Mouse (Mus musculus) adrenal gland, postnatal 25 days (tissue): ENCODE data around the gene Supt4a. TPM values are rescaled to one million over a fixed set of nuclear protein-coding genes. Genes with fewer than 3 reads are reported as not detected.

Experiments used
- DNase-seq: peaks from one replicate; pipeline ENCODE4 v3.0.0; 2021; ENCODE audit warnings: mixed read lengths
- long read RNA-seq: library from polyadenylated mRNA; stranded (forward); transcript quantifications from one replicate; pipeline ENCODE4 v2.0.0, GENCODE M21; 2021
- total RNA-seq: library from RNA; stranded (reverse); gene quantifications from 2 replicates; pipeline ENCODE4 v1.2.3, GENCODE M21; 2021

Gene Supt4a
- 59.0 and 84.6 TPM in 2 replicates for total RNA-seq
- long read RNA-seq, transcript Supt4a-201 (5 exons, 706 nt) = major isoform, 34 of 37 reads
- long read RNA-seq, partial matches to known transcripts = 1 of 37 reads
- long read RNA-seq, other reads (novel, unspliced or antisense) = 1 of 37 reads

GRCm38 (mm10) chr11:87737175-87737740 is at the start of gene Supt4a:
TSS of gene Supt4a (plus strand) at chr11:87737552.
- DNase-seq = peak; percentile 98

DNA sequence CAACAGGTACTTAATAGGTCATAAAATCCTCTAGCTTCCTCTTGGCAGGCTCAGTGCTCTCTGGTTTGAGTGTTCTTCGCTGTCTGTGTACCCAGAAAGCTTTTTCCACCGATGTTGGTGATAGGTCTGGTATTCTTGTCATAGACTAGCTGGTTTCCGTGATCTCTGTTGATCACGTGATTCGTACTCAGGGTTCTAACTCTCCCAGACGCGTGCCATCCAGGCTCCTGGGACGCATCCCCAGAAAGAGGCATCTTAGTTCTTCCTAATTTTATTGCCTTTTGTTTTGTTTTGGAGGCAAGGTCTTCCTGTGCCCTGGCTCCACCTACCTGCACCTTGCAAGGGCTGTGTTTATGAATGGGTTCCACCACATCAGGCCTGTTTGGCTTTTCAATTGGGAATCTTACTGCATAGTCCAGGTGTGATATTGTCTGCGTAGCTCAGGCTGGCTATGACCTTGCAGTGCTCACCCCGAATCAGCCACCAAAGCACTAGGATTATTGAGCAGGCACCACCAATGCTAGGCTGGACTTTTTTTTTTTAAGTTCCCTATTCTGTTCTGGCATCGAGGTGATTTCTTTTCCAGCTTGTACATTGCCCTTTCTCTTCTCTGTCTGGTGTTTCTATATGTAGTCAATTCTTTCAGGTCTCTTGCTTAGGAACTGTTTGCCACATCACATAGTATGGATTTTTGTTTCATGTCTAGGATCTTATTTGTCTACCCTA is 48.7 kb upstream of the Supt4a start:
- DNase-seq = no peak

- peak; percentile 13 for DNase-seq
Observed at GRCm38 (mm10) chr11:87689402-87689808, 47.9 kb upstream of the Supt4a start.

DNA sequence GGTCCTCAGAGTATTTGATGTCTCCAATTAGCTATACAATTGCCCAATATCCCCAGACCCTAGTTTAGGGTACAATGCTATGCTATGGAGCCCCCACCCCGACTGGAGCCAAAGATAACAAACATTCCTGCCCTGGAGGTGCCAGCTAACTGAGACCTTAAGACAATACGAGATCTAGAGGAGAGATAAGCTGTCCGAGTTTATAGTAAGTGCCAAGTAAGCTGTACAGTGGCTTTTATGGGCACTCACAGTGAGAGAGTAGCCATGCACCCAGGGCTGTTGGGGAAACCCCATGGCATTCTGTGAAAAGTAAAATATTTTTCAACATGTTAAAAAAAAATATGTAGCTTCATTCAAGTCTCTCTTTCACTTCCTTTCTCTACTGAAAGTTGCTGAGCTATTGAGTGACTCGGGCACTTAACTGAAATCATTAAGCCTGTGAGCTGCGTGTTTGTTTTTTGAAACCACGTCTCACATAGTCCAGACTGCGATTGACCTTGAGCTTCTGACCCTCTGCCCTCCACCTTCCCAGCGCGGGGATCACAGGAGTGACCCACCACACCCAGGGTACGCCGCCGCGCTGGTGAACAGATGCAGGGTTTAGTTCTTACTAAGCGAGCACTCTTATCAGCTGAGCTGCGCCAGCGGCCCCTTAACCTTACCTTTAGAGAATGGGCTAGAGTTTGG is 47.2 kb upstream of the Supt4a start:
- DNase-seq = no peak

DNA sequence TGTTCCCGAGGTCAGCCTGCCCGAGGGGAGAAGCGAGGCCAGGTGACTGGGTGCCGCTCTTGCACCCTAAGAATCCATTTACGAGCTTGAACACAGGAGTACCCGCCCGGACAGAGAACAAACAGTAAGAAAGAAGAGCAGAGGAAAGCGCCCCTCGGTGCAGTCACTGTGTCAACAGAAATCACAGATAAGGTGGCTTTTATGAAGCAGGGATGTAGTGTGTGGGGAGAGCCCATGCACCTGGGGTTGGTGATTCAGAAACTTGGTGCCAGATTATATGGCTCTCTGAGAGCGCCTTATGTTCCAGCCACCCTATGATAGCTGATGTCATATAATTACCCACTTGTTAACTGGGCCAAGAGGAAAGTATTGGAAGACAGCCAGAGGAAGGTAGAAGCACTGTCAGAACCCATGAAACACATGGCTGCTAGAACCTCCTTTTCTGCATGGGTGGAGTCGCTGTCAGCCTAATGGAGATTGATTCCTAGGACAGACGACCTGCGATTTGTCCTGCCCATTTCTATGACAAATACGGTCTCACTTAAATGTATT is 40.1 kb upstream of the Supt4a start:
- DNase-seq = no peak

DNA sequence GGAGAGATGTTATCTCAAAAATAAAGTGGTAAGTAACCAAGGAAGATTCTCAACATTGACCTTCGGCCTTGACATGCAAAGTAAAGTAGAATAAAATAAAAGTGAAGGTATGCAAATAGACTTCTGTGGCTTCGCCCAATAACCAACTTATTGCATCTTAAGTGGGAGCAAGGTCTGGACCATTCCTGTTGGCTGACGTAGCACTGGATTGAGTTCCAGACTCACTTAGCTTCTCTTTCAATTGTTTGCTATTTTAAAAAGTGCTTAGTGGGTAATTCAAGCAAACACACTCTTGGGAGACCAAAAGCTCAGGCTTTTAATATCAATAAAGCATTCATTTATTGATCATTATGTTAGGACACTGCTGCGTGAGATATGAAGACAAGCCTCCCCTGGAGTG is 39.2 kb upstream of the Supt4a start:
- no peak for DNase-seq

- no peak for DNase-seq
Observed at GRCm38 (mm10) chr11:87701108-87701507, 36.2 kb upstream of the Supt4a start.

GRCm38 (mm10) chr11:87701877-87702620 is 35.3 kb upstream of the Supt4a start:
- no peak for DNase-seq

DNA sequence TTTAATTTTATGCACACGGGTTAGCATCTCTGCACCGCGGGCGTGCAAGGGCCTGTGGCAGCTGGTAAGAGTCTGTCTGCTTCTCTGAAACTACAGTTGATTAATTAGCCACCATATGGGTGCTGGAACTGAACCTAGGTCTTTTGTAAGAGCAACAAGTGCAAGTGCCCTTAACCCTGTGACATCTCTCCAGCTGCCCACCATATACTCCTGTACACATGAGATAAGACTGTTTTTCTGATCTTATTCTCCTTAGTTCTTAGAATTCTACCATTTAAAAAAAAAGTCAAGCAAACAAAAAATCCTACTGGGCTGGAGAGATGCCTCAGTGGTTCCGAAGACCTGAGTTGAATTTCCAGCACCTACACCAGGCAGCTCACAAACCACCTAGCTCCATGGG is 33.7 kb upstream of the Supt4a start:
- no peak for DNase-seq

DNA sequence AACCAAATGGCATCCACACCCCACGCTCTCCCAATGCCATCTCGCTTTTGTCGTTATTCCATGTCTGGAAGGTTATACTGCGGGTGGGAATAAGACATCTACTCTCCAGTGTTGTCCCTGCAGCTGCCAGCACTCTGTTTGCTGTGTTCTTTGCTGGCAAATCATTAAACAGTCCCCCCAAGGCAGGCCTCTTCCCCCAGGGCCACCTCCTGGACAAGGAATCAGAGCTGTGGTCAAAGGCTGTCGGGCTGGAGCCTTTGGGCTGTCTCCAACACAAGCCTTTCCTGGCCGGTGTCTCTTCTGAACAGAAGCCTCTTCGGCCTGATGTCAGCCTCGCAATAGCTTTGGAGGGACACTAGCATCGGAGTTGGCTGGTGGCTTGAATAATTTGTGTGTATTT is 33.1 kb upstream of the Supt4a start:
- no peak for DNase-seq

GRCm38 (mm10) chr11:87707570-87707969 is 29.8 kb upstream of the Supt4a start:
- DNase-seq = no peak

- no peak for DNase-seq
Observed at GRCm38 (mm10) chr11:87708979-87709378, 28.4 kb upstream of the Supt4a start.

DNA sequence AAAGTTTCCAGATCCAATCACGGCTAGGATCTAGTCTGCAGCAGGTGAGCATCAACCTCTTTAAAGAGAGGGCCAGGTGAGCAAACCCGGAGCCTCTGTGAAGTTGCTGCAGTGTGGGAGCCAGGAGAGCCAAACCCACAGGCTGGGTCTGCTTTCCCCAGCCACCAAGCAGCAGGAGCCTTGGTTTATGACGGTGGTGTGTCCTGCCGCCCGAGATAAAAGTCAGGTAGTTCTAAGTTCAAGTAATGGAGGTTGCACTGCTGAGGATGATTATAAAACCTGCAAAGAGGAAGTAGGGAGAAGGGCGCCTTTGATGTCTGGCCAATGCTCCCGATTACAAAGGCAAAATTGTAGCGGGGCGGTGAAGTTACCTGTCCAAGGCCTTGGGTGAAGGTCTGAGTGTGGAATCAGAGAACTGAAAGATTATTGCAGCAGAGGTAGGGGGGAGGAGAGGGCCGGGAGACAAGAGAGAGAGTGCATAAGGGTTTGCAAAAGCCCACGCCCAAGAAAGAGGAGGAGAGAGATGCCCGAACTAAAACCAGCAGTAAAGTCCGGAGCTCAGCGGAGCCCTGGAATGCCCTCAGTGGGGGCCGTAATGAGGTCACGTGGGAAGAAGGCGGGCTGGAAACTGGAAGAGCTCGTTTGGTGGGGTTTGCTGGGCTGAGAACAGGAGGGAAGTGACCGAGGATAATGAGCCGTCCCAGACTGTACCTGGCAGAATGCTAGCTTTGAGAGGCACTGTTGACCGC is 27.7 kb upstream of the Supt4a start:
- DNase-seq = no peak

GRCm38 (mm10) chr11:87710262-87710615 is 27.1 kb upstream of the Supt4a start:
- DNase-seq = no peak

DNA sequence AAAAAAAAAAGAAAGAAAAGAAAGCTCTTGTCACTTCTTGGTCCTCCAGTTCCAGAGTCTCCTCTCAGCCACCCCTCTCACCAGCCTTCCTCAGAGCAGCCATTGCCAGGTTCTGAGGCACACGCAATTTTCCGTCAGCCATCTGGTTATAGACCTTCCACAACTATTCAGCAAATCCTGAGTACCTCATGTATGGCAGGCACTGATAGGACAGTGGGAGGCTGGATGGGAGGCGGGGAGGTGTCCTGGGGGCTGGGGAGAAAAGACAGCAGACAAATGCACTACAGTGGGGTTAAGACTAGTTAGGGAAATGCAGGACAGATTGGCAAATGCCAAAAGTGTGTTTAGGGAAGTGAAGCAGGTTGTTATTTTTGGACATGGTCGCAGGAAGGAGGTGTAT is 25.2 kb upstream of the Supt4a start:
- DNase-seq = no peak

DNA sequence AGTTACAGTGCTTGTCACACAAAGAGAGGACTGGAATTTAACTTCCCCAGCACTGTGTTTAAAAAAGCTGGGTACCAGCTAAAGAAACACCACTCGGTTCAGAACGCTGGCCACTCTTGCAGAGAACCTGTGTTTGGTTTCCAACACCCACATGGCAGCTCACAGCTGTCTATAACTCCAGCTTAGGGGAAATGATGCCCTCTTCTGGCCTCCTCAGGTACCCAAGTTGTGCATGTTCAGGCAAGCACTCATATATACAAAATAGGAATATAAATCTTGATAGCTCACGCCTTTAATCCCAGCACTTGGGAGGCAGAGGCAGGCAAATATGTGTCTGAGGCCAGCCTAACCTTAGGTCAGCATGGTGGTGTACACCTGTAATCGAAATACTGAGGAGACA is 21.4 kb upstream of the Supt4a start:
- no peak for DNase-seq

GRCm38 (mm10) chr11:87719526-87719925 is 17.8 kb upstream of the Supt4a start:
- DNase-seq = no peak

DNA sequence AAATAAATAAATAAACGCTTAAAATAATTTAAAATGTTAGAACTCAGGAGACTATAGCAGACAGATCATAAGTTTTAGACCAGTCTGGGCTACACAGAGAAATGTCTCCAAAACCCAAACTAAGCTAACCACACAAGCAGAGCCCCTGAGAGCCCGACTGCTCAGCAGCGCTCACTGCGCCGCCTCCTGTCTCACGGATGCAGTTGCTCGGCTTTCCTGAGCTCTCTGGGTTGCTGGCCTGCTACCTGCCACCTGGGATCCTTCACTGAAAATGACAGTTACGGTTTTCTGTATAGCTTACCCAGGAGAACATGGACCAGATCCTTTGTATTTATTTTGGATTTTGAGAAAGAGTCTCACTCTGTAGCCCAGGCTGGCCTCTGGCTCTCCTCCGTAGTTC is 17.0 kb upstream of the Supt4a start:
- DNase-seq = no peak

DNA sequence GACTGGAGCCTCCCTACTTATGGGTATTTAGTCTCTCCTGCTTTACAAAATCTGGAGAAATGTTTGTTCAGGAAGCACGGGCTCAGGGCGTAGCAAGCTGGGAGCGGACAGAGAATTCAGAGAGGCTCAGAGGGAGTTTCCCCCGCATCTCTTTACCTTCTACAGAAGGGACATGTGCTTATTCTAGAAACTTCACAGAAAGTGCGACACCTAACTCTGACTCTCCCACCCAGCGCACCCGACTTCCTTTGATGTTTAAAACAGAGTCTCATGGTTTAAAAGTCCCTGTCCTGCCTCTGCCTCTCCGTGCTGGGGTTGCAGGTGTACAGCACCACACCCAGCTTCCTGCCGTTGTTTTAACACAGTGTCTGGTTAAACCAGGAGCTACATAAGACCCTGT is 16.5 kb upstream of the Supt4a start:
- no peak for DNase-seq

DNA sequence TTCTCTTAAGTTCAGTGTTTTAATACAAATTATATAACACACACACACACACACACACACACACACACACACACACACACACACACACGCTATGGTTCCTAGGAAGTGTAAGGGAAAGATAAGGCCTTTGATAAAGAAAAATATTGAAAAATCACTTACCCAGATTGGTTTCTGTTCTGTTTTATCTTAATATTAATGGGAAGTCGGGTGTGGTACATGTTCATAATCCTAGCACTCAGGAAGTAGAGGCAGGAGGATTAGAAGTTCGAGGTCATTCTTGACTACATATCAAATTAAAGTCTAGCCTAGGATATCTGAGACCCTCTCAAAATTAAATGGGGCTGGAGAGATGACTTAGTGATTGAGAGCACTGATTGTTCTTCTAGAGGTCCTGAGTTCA is 15.2 kb upstream of the Supt4a start:
- DNase-seq = no peak

- no peak for DNase-seq
Observed at GRCm38 (mm10) chr11:87722891-87723290, 14.5 kb upstream of the Supt4a start.

GRCm38 (mm10) chr11:87725515-87725914 is 11.8 kb upstream of the Supt4a start:
- no peak for DNase-seq
